Mouse (Mus musculus) G1E (cell line): ENCODE measurements around the gene Fam118b. TPM values are rescaled to one million over a fixed set of nuclear protein-coding genes. Genes with fewer than 3 reads are reported as not detected.

Experiments used
- ATAC-seq: 2 replicates; pipeline ENCODE4 v1.8.0; 2016; ENCODE audit warnings: mild to moderate bottlenecking; ENCODE audit not compliant: insufficient number of reproducible peaks, poor library complexity, low FRiP score, severe bottlenecking; ENCODE audit errors: extremely low read depth
- DNase-seq: peaks from one replicate; pipeline ENCODE4 v3.0.0; 2012; ENCODE audit warnings: low spot score
- H3K27me3 ChIP-seq: 2 replicates; pipeline ENCODE4 v1.6.1; 2012; ENCODE audit warnings: mild to moderate bottlenecking, low read length, inconsistent platforms; ENCODE audit not compliant: insufficient read depth
- H3K36me3 ChIP-seq: replicated peaks from 2 replicates; pipeline ENCODE3; 2012; ENCODE audit warnings: mild to moderate bottlenecking, inconsistent platforms
- H3K4me1 ChIP-seq: 2 replicates; pipeline ENCODE4 v1.6.1; 2012; ENCODE audit warnings: low read depth, low read length, inconsistent platforms, mixed read lengths; ENCODE audit not compliant: insufficient read depth
- H3K4me3 ChIP-seq: 2 replicates; pipeline ENCODE4 v1.5.1; 2012; ENCODE audit warnings: low read depth, mild to moderate bottlenecking, inconsistent platforms, low read length, moderate library complexity, mixed read lengths
- H3K9me3 ChIP-seq: replicated peaks from 2 replicates; pipeline ENCODE4 v1.6.1; 2012; ENCODE audit warnings: inconsistent platforms
- CTCF ChIP-seq: IDR thresholded peaks from 2 replicates; pipeline ENCODE4 v1.5.1; 2012; ENCODE audit warnings: low read depth, low read length, inconsistent platforms, mixed read lengths
- GATA1 ChIP-seq: IDR thresholded peaks from 2 replicates; pipeline ENCODE4 v1.6.1; 2012; ENCODE audit warnings: borderline replicate concordance, low read length, inconsistent platforms, mixed read lengths
- GATA2 ChIP-seq: IDR thresholded peaks from 2 replicates; pipeline ENCODE4 v1.6.1; 2012; ENCODE audit warnings: low read depth, low read length, inconsistent platforms, borderline replicate concordance
- POLR2AphosphoS5 ChIP-seq: IDR thresholded peaks from 2 replicates; pipeline ENCODE4 v1.6.1; 2012; ENCODE audit warnings: low read depth, low read length, inconsistent platforms; ENCODE audit not compliant: insufficient replicate concordance
- TAL1 ChIP-seq: conservative IDR thresholded peaks from 2 replicates; pipeline ENCODE4 v1.6.1; 2012; ENCODE audit warnings: low read depth, low read length, inconsistent platforms, mixed read lengths
- polyA plus RNA-seq: library from polyadenylated mRNA; stranded (reverse); fragments of >175 nt; gene quantifications from 2 replicates; pipeline ENCODE4 v1.2.3, GENCODE M21; 2012
- total RNA-seq, 2 experiments: library from RNA; stranded (forward) in 1 of 2; stranded (reverse) in 1 of 2; fragments of 200-1000 nt in 1 of 2; fragments of >200 nt in 1 of 2; fragmentation: Nextera tagmentation in 1 of 2; gene quantifications; 2 replicates each; pipeline ENCODE4 v1.2.3; 2014 to 2017

The Fam118b gene
- total and polyA plus RNA-seq, 3 experiments: 9.5 to 44.0 (median 38.7) TPM

DNA sequence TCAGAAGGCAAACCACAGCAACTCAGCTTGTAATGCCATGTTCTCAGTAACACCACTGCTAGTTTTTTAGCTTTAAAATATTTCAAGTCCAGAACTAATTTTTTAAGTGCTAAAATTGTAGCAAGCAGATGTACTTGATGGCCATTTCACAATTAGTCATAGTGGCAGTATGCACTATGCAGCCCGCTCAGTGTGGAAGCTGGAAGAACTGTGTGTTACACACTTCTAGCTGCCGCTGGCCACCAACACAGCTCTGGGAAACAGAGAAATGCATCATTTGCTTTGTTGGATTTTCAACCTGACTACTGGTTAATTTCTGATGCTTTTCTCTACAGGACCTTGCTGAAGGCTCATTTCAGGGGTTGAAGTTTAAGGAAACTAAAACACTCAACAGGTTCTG is 20.2 kb downstream of the Fam118b start:
- no peaks in the 10 kb centered on the region for H3K27me3 ChIP-seq

GRCm38 (mm10) chr9:35239734-35240133 is 27.9 kb downstream of the Fam118b start:
- Histone ChIP-seq H3K36me3 (peaks cover 54% of the 10 kb centered on the region), H3K4me1 (0 out of 2 replicates have a peak, but pooled peaks cover 2% of the 10 kb centered on the region), H3K4me3 (no peak overlapping the region), H3K27me3 (no peaks in the 10 kb centered on the region), H3K9me3 (no peaks in the 10 kb centered on the region)
- ATAC-seq (no peak), DNase-seq (no peak)
- TF ChIP-seq GATA1: no peak
- no peak for TF ChIP-seq POLR2AphosphoS5
- TF ChIP-seq GATA2: no peak
- no peak for TF ChIP-seq TAL1

More for the DNA sequence above, 20.2 kb downstream of the Fam118b start:
- Histone ChIP-seq H3K4me1 (peaks cover 8% of the 10 kb centered on the region; the same call in 1 of the 2 replicates), H3K36me3 (peaks cover 43% of the 10 kb centered on the region), H3K4me3 (no peak overlapping the region), H3K9me3 (no peaks in the 10 kb centered on the region)
- DNase-seq: no peak
- TF ChIP-seq CTCF: no peak
- TF ChIP-seq POLR2AphosphoS5: no peak
- no peak for TF ChIP-seq TAL1
- no peak for TF ChIP-seq GATA2
- TF ChIP-seq GATA1: no peak
- ATAC-seq: no peak

- no peak overlapping the region for H3K4me3 ChIP-seq
- H3K27me3 ChIP-seq: no peaks in the 10 kb centered on the region
- 0 out of 2 replicates have a peak, but pooled peaks cover 2% of the 10 kb centered on the region for H3K4me1 ChIP-seq
- no peak for DNase-seq
- H3K36me3 ChIP-seq: peaks cover 55% of the 10 kb centered on the region
- no peaks in the 10 kb centered on the region for H3K9me3 ChIP-seq
- TF ChIP-seq POLR2AphosphoS5: no peak
- no peak for TF ChIP-seq TAL1
- TF ChIP-seq GATA1: no peak
- no peak for TF ChIP-seq GATA2
- ATAC-seq: no peak
These were observed 28.6 kb downstream of the Fam118b start for GRCm38 (mm10) chr9:35238915-35239571.

- H3K4me3 ChIP-seq: no peak overlapping the region
- TF ChIP-seq CTCF (no peak), GATA2 (no peak)
- no peaks in the 10 kb centered on the region for H3K27me3 ChIP-seq
- H3K9me3 ChIP-seq: no peaks in the 10 kb centered on the region
- peaks cover 59% of the 10 kb centered on the region for H3K36me3 ChIP-seq
- DNase-seq (no peak), ATAC-seq (no peak)
- 0 out of 2 replicates have a peak, but pooled peaks cover 2% of the 10 kb centered on the region for H3K4me1 ChIP-seq
These were observed 29.2 kb downstream of the Fam118b start for GRCm38 (mm10) chr9:35238371-35238770.

DNA sequence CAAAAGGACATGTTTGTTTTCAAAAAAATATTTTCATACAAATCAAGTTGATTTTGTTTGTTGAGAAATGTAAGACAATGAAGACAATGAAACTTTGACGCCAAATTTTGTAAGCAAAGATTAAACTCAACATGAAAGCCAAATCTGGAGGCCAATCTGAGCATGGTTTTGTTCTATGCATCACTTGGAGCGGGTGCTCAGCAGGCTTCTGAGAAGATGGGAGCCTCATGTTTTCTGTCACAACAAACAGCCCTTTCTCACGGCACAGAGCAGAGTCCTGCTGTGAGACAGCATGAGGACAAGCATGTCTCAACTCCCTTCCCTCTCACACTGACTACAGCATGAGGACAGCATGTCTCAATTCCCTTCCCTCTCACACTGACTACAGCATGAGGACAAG is 31.6 kb downstream of the Fam118b start:
- TF ChIP-seq GATA2 (no peak), POLR2AphosphoS5 (no peak), GATA1 (no peak), CTCF (no peak), TAL1 (no peak)
- H3K4me1 ChIP-seq: peaks cover 10% of the 10 kb centered on the region
- H3K4me3 ChIP-seq: no peak overlapping the region
- ATAC-seq: no peak
- no peak for DNase-seq
- no peaks in the 10 kb centered on the region for H3K27me3 ChIP-seq
- H3K36me3 ChIP-seq: peaks cover 81% of the 10 kb centered on the region
- H3K9me3 ChIP-seq: no peaks in the 10 kb centered on the region

DNA sequence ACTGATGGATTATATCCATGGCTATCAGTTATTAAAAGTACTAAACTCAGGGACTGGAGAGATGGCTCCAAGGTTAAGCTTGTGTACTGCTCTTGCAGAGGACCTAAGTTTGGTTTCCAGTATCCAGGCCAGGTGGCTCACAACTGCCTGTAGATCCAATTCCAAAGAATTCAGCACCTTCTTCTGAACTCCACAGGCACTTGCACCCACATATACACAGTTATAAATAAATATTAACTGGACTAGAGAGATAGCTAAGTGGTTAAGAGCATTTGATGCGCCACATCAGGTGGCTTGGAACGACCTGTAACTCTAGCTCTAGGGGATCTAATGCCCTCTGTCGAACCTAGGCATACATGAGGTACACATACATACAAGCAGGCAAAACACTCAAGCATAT is 38.9 kb downstream of the Fam118b start:
- Histone ChIP-seq H3K36me3 (peaks cover 78% of the 10 kb centered on the region), H3K4me3 (no peak overlapping the region), H3K9me3 (no peaks in the 10 kb centered on the region), H3K27me3 (no peaks in the 10 kb centered on the region), H3K4me1 (peaks cover 12% of the 10 kb centered on the region)
- TF ChIP-seq GATA1 (no peak), POLR2AphosphoS5 (no peak), GATA2 (no peak), TAL1 (no peak), CTCF (no peak)
- ATAC-seq: no peak
- no peak for DNase-seq

GRCm38 (mm10) chr9:35223466-35223865 is 44.1 kb downstream of the Fam118b start:
- ATAC-seq (no peak), DNase-seq (no peak)
- Histone ChIP-seq H3K4me1 (peaks cover 2% of the 10 kb centered on the region; the same call in 1 of the 2 replicates), H3K9me3 (no peaks in the 10 kb centered on the region), H3K27me3 (no peaks in the 10 kb centered on the region), H3K4me3 (no peak overlapping the region), H3K36me3 (peaks cover 77% of the 10 kb centered on the region)
- no peak for TF ChIP-seq POLR2AphosphoS5
- TF ChIP-seq GATA1: no peak
- TF ChIP-seq GATA2: no peak
- TF ChIP-seq TAL1: no peak
- no peak for TF ChIP-seq CTCF
